Mouse (Mus musculus) bone marrow macrophage, adult 2 months (primary cell): ENCODE data around the gene Sspo.

Experiments
- CTCF ChIP-seq: IDR thresholded peaks from 2 replicates; pipeline ENCODE4 v1.5.1; 2012; ENCODE audit warnings: low read depth, mild to moderate bottlenecking, low read length, moderate library complexity
- POLR2A ChIP-seq: IDR thresholded peaks from 2 replicates; pipeline ENCODE4 v1.6.1; 2012; ENCODE audit warnings: mild to moderate bottlenecking, low read depth, low read length, borderline replicate concordance

DNA sequence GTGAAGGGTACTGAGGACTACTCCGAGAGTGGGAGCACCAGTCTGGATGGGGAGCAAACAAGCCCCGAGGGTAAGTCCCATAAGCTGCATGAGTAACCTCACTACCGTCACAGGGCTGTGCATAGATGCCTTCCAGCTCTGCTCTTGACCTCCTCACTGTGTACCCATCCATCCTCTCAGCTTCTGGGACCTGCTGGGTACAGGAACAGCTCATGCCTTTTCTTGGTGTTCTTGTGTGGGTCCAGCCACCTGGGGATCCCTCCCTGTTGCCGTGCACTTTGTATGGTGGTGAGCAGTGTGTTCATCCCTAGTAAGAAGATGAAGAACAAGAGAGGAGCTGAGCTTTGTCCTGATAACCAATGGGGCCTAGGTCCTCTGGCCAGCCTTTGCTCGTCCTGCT is 44.0 kb upstream of the Sspo start:
- TF ChIP-seq CTCF (no peak), POLR2A (no peak)
